Mouse (Mus musculus) G1E (cell line): Measurements from ENCODE around the gene Msln.

Experiments used
- CTCF ChIP-seq: IDR thresholded peaks from 2 replicates; pipeline ENCODE4 v1.5.1; 2012; ENCODE audit warnings: low read depth, low read length, inconsistent platforms, mixed read lengths
- GATA1 ChIP-seq: IDR thresholded peaks from 2 replicates; pipeline ENCODE4 v1.6.1; 2012; ENCODE audit warnings: borderline replicate concordance, low read length, inconsistent platforms, mixed read lengths

GRCm38 (mm10) chr17:25711136-25711535 lies 43.0 kb downstream of the Msln start:
- TF ChIP-seq CTCF, result no peak
- TF ChIP-seq GATA1, result no peak
